Mouse (Mus musculus): ENCODE results near the gene Wscd2. TPM values are rescaled to one million over a fixed set of nuclear protein-coding genes. Genes with fewer than 3 reads are reported as not detected.
A peak's percentile ranks its signal among the peaks of the same experiment; 100 is the strongest.

Gene Wscd2
- polyA plus RNA-seq, 1 experiment from 2014 or later: 3.4 TPM

- H3K27ac ChIP-seq (ENCODE audit: low read depth, low read length): no peak overlapping the region
- no peaks in the 10 kb centered on the region for H3K36me3 ChIP-seq (ENCODE audit: control insufficient read depth, insufficient read depth, low read length)
- no peak overlapping the region for H3K9ac ChIP-seq (ENCODE audit: low read length)
- H3K9me3 ChIP-seq (replicated peaks; ENCODE audit: control insufficient read depth, low read length): no peaks in the 10 kb centered on the region
- peaks cover 9% of the 10 kb centered on the region; the same call in 1 of the 2 replicates for H3K27me3 ChIP-seq (replicated peaks; ENCODE audit: control insufficient read depth, insufficient read depth, low read length)
- ATAC-seq (no peak), DNase-seq (ENCODE audit: low spot score) (peak; percentile 61)
- no peak overlapping the region for H3K4me3 ChIP-seq (ENCODE audit: low read depth, low read length)
- WGBS: 67% methylated on average over 7 of the region's 7 CpGs
- H3K4me1 ChIP-seq (ENCODE audit: control insufficient read depth, insufficient read depth, low read length): peaks cover 17% of the 10 kb centered on the region
- no peak overlapping the region for H3K4me2 ChIP-seq (ENCODE audit: low read length)
These were observed 30.2 kb upstream of the Wscd2 start for GRCm38 (mm10) chr5:113459942-113460341.

- H3K4me3 ChIP-seq (ENCODE audit: low read depth, low read length): peak overlapping the region; percentile 9
- DNase-seq (ENCODE audit: low spot score) (peak; percentile 33), ATAC-seq (no peak; the same call in 1 of the 2 replicates)
- peaks cover 9% of the 10 kb centered on the region; the same call in 1 of the 2 replicates for H3K27me3 ChIP-seq (replicated peaks; ENCODE audit: control insufficient read depth, insufficient read depth, low read length)
- no peaks in the 10 kb centered on the region for H3K9me3 ChIP-seq (replicated peaks; ENCODE audit: control insufficient read depth, low read length)
- H3K36me3 ChIP-seq (ENCODE audit: control insufficient read depth, insufficient read depth, low read length): no peaks in the 10 kb centered on the region
- 17% methylated on average over 16 of the region's 16 CpGs for WGBS
- H3K9ac ChIP-seq (ENCODE audit: low read length): peak overlapping the region; percentile 41
- peak overlapping the region; percentile 44 for H3K4me2 ChIP-seq (ENCODE audit: low read length)
- H3K4me1 ChIP-seq (ENCODE audit: control insufficient read depth, insufficient read depth, low read length): peaks cover 17% of the 10 kb centered on the region
- peak overlapping the region; percentile 14; the same call in 1 of the 2 replicates for H3K27ac ChIP-seq (ENCODE audit: low read depth, low read length)
These were observed 28.6 kb upstream of the Wscd2 start for GRCm38 (mm10) chr5:113461582-113461981.

DNA sequence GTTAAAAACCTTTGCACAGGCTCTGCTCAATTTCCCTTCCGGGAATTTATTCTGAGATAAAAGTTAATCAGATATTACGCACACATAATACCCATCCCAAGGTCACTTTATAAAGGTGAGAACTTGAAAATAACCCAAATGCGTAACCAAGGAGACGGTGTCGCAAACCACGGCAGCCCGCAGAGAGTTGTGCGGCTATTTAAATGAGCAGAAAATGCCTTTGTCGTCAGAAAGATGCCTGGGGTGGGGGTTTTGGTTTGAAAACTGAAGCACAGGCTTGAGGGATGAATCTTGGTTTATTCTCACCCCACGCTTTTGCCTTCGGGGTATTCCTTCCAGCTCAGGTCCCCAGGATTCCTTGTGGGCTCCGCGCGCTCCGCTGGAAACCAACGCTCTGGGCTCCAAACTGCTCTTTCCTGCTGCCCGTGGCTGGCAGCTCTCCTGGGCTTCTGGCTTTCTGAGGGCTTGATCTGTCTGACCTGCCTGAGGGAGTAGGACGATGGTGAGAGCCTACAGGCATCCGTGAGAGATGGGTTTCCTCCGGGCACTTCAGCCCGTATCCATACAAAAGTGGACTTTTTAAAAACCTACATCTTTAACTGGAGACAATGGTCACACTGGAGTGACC is 28.0 kb upstream of the Wscd2 start:
- Histone ChIP-seq H3K4me1 (ENCODE audit: control insufficient read depth, insufficient read depth, low read length) (peaks cover 17% of the 10 kb centered on the region), H3K27ac (ENCODE audit: low read depth, low read length) (peak overlapping the region; percentile 14; the same call in 1 of the 2 replicates), H3K27me3 (replicated peaks; ENCODE audit: control insufficient read depth, insufficient read depth, low read length) (peaks cover 9% of the 10 kb centered on the region; the same call in 1 of the 2 replicates), H3K4me3 (ENCODE audit: low read depth, low read length) (peak overlapping the region; percentile 9; the same call in 1 of the 2 replicates), H3K36me3 (ENCODE audit: control insufficient read depth, insufficient read depth, low read length) (no peaks in the 10 kb centered on the region), H3K4me2 (ENCODE audit: low read length) (peak overlapping the region; percentile 44), H3K9ac (ENCODE audit: low read length) (peak overlapping the region; percentile 41), H3K9me3 (replicated peaks; ENCODE audit: control insufficient read depth, low read length) (no peaks in the 10 kb centered on the region)
- peak; percentile 16; the same call in 1 of the 2 replicates for ATAC-seq
- WGBS: 19% methylated on average over 21 of the region's 21 CpGs
- DNase-seq (ENCODE audit: low spot score): peak; percentile 59

DNA sequence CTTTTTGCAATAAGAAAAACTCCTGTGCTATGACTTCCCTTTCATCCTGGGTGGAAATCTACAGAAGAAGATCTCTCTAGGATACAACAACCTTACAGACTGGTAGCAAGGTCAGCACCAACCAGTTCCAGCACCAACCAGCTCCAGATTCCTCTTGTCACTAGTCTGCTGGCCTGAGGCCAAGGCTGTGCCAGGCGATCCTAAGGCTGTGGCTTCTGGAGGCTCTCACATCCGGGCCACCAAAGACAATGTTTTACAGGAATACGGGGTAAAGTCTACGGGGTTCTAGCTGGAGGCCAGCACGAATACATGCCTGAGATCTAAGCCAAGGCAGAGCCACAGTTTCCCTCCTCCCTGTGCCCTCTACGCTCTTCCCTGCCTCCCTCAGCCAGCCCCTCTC is 25.4 kb upstream of the Wscd2 start:
- ATAC-seq: no peak
- H3K27me3 ChIP-seq (replicated peaks; ENCODE audit: control insufficient read depth, insufficient read depth, low read length): peaks cover 9% of the 10 kb centered on the region; the same call in 1 of the 2 replicates
- H3K9me3 ChIP-seq (replicated peaks; ENCODE audit: control insufficient read depth, low read length): no peaks in the 10 kb centered on the region
- H3K27ac ChIP-seq (ENCODE audit: low read depth, low read length): no peak overlapping the region
- H3K4me3 ChIP-seq (ENCODE audit: low read depth, low read length): no peak overlapping the region
- H3K4me1 ChIP-seq (ENCODE audit: control insufficient read depth, insufficient read depth, low read length): peaks cover 13% of the 10 kb centered on the region
- no peak overlapping the region for H3K4me2 ChIP-seq (ENCODE audit: low read length)
- WGBS: 78% methylated on average over 6 of the region's 6 CpGs
- no peak overlapping the region for H3K9ac ChIP-seq (ENCODE audit: low read length)
- no peak for DNase-seq (ENCODE audit: low spot score)
- H3K36me3 ChIP-seq (ENCODE audit: control insufficient read depth, insufficient read depth, low read length): no peaks in the 10 kb centered on the region

- DNase-seq (ENCODE audit: low spot score): no peak
- Histone ChIP-seq H3K4me1 (ENCODE audit: control insufficient read depth, insufficient read depth, low read length) (peaks cover 9% of the 10 kb centered on the region), H3K27me3 (replicated peaks; ENCODE audit: control insufficient read depth, insufficient read depth, low read length) (peaks cover 7% of the 10 kb centered on the region; the same call in 1 of the 2 replicates), H3K9me3 (replicated peaks; ENCODE audit: control insufficient read depth, low read length) (no peaks in the 10 kb centered on the region), H3K9ac (ENCODE audit: low read length) (no peak overlapping the region), H3K4me3 (ENCODE audit: low read depth, low read length) (no peak overlapping the region), H3K36me3 (ENCODE audit: control insufficient read depth, insufficient read depth, low read length) (no peaks in the 10 kb centered on the region), H3K4me2 (ENCODE audit: low read length) (no peak overlapping the region), H3K27ac (ENCODE audit: low read depth, low read length) (no peak overlapping the region)
- no peak for ATAC-seq
- 17% methylated on average over 6 of the region's 6 CpGs for WGBS
These were observed 23.6 kb upstream of the Wscd2 start for GRCm38 (mm10) chr5:113466536-113466935.

DNA sequence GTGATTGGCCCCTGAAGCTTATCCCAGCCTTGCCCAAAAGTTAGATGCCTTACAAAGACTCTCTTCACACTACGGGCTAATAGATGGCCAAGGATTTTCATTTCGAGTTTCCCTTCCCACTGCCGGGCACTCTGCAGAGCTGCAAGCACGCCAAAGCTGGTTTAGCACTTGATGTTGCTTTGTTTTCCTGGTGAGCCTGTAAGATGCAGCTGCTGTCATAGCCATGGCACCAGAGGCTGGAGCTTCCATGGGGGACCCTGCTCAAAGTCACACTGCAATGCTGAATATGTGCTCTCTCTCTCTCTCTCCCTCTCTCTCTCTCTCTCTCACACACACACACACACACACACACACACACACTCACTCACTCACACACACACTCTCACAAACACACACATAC is 23.1 kb upstream of the Wscd2 start:
- H3K9ac ChIP-seq (ENCODE audit: low read length): no peak overlapping the region
- 10% methylated on average over 4 of the region's 4 CpGs for WGBS
- no peak for ATAC-seq

GRCm38 (mm10) chr5:113467765-113468164 is 22.4 kb upstream of the Wscd2 start:
- H3K9me3 ChIP-seq (replicated peaks; ENCODE audit: control insufficient read depth, low read length): no peaks in the 10 kb centered on the region
- WGBS: 0% methylated on average over 8 of the region's 8 CpGs
- peaks cover 3% of the 10 kb centered on the region; the same call in 1 of the 2 replicates for H3K27me3 ChIP-seq (replicated peaks; ENCODE audit: control insufficient read depth, insufficient read depth, low read length)
- H3K4me3 ChIP-seq (ENCODE audit: low read depth, low read length): no peak overlapping the region
- ATAC-seq: no peak
- H3K4me1 ChIP-seq (ENCODE audit: control insufficient read depth, insufficient read depth, low read length): no peaks in the 10 kb centered on the region; the same call in 1 of the 2 replicates
- no peak for DNase-seq (ENCODE audit: low spot score)
- H3K27ac ChIP-seq (ENCODE audit: low read depth, low read length): no peak overlapping the region
- H3K36me3 ChIP-seq (ENCODE audit: control insufficient read depth, insufficient read depth, low read length): no peaks in the 10 kb centered on the region
- no peak overlapping the region for H3K4me2 ChIP-seq (ENCODE audit: low read length)
- H3K9ac ChIP-seq (ENCODE audit: low read length): no peak overlapping the region

More for the DNA sequence above, 23.1 kb upstream of the Wscd2 start:
- peak; percentile 38 for DNase-seq (ENCODE audit: low spot score)
- Histone ChIP-seq H3K4me1 (ENCODE audit: control insufficient read depth, insufficient read depth, low read length) (peaks cover 5% of the 10 kb centered on the region; the same call in 1 of the 2 replicates), H3K27ac (ENCODE audit: low read depth, low read length) (no peak overlapping the region), H3K4me2 (ENCODE audit: low read length) (no peak overlapping the region), H3K36me3 (ENCODE audit: control insufficient read depth, insufficient read depth, low read length) (no peaks in the 10 kb centered on the region), H3K27me3 (replicated peaks; ENCODE audit: control insufficient read depth, insufficient read depth, low read length) (peaks cover 3% of the 10 kb centered on the region; the same call in 1 of the 2 replicates), H3K9me3 (replicated peaks; ENCODE audit: control insufficient read depth, low read length) (no peaks in the 10 kb centered on the region), H3K4me3 (ENCODE audit: low read depth, low read length) (no peak overlapping the region)

GRCm38 (mm10) chr5:113468625-113469024 is 21.5 kb upstream of the Wscd2 start:
- Histone ChIP-seq H3K36me3 (ENCODE audit: control insufficient read depth, insufficient read depth, low read length) (no peaks in the 10 kb centered on the region), H3K27me3 (replicated peaks; ENCODE audit: control insufficient read depth, insufficient read depth, low read length) (0 out of 2 replicates have a peak, but pooled peaks cover 3% of the 10 kb centered on the region), H3K27ac (ENCODE audit: low read depth, low read length) (no peak overlapping the region), H3K4me2 (ENCODE audit: low read length) (no peak overlapping the region), H3K4me3 (ENCODE audit: low read depth, low read length) (no peak overlapping the region), H3K9ac (ENCODE audit: low read length) (no peak overlapping the region), H3K9me3 (replicated peaks; ENCODE audit: control insufficient read depth, low read length) (no peaks in the 10 kb centered on the region), H3K4me1 (ENCODE audit: control insufficient read depth, insufficient read depth, low read length) (no peaks in the 10 kb centered on the region; the same call in 1 of the 2 replicates)
- DNase-seq (ENCODE audit: low spot score) (no peak), ATAC-seq (no peak)
- WGBS: 64% methylated on average over 5 of the region's 5 CpGs

- H3K4me3 ChIP-seq (ENCODE audit: low read depth, low read length): no peak overlapping the region
- WGBS: 87% methylated on average over 5 of the region's 5 CpGs
- H3K9me3 ChIP-seq (replicated peaks; ENCODE audit: control insufficient read depth, low read length): no peaks in the 10 kb centered on the region
- H3K27me3 ChIP-seq (replicated peaks; ENCODE audit: control insufficient read depth, insufficient read depth, low read length): 0 out of 2 replicates have a peak, but pooled peaks cover 3% of the 10 kb centered on the region
- DNase-seq (ENCODE audit: low spot score): no peak
- no peak; the same call in 1 of the 2 replicates for ATAC-seq
- H3K27ac ChIP-seq (ENCODE audit: low read depth, low read length): no peak overlapping the region
- H3K36me3 ChIP-seq (ENCODE audit: control insufficient read depth, insufficient read depth, low read length): no peaks in the 10 kb centered on the region
- H3K4me2 ChIP-seq (ENCODE audit: low read length): no peak overlapping the region
- H3K9ac ChIP-seq (ENCODE audit: low read length): no peak overlapping the region
- H3K4me1 ChIP-seq (ENCODE audit: control insufficient read depth, insufficient read depth, low read length): no peaks in the 10 kb centered on the region; the same call in 1 of the 2 replicates
These were observed 20.9 kb upstream of the Wscd2 start for GRCm38 (mm10) chr5:113469231-113469630.
